Mouse (Mus musculus) adrenal gland, postnatal 10 days (tissue): Measurements from ENCODE around the gene Vmn2r107. TPM values are rescaled to one million over a fixed set of nuclear protein-coding genes. Genes with fewer than 3 reads are reported as not detected.

ENCODE experiments used
- DNase-seq: peaks from one replicate; pipeline ENCODE4 v3.0.0; 2021; ENCODE audit warnings: mixed read lengths
- long read RNA-seq, 2 experiments: library from polyadenylated mRNA; stranded (forward); transcript quantifications; one replicate each; pipeline ENCODE4 v2.0.0; 2021
- total RNA-seq, 2 experiments: library from RNA; stranded (reverse); gene quantifications; 2 replicates each; pipeline ENCODE4 v1.2.3; 2021

Vmn2r107 gene
- total RNA-seq = not detected
- long read RNA-seq, experiment 1 = 0 reads
- long read RNA-seq, experiment 2 = 0 reads

DNA sequence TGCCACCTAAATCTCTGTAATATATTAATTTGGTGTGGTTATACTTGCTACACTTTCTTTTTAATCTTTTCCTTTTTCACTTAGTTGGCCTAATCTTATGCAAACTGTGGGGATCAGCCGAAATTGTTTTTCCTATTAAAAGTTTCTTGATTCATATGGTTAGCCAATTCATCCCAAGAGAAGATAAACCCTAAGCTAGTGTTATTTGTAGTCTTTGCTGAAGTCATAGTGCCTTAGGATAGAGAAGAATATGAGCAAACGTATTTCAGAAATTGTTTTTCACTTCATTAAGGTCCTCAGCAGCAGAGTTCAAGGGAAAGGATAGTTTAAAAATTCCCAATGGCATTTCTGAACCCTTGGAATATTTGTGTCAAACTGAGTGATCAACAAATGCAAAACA lies at the start of gene Vmn2r107:
TSS of gene Vmn2r107 (plus strand) at position 301 of the 400 bp plus-strand sequence.
- DNase-seq = no peak

- DNase-seq = no peak
Measured at GRCm38 (mm10) chr17:20305790-20306189, 39.3 kb upstream of the Vmn2r107 start.

GRCm38 (mm10) chr17:20399105-20399504 lies 54.1 kb downstream of the Vmn2r107 start:
- DNase-seq = no peak

DNA sequence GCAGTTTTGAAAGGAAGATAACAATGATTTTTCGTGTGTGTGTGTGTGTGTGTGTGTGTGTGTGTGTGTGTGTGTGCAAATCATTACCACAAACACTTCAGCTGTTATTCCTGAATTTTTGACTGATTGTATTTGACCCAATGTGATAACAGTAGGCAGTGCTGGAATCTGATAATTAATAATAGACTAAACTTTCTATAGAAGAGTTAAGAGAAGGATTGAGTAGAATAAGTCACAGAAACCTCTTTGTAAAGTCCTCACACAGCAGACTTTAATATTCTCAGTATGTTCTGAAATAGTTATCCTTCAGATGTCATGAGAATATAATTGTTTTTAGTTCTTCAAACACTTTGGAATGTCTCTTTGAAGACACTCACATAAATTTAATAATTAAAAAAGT lies 68.8 kb downstream of the Vmn2r107 start, which contains the start of gene Vmn1r224:
TSS of gene Vmn1r224 (plus strand) at position 301 of the 400 bp plus-strand sequence.
- DNase-seq = no peak

Other genes starting within 250 kb of the Vmn2r107 start
- not detected for gene Fpr-rs7, start 231.0 kb upstream of the Vmn2r107 start, total RNA-seq
- gene Fpr-rs6, start 162.1 kb upstream of the Vmn2r107 start, total RNA-seq = not detected
- not detected for gene Vmn2r105, start 110.2 kb upstream of the Vmn2r107 start, total RNA-seq
- gene Vmn2r106, start 59.7 kb upstream of the Vmn2r107 start, total RNA-seq = not detected
- gene Vmn1r224, start 68.9 kb downstream of the Vmn2r107 start, total RNA-seq = not detected
- not detected for gene Vmn2r108, start 136.1 kb downstream of the Vmn2r107 start, total RNA-seq
- not detected for gene Vmn1r225, start 152.9 kb downstream of the Vmn2r107 start, total RNA-seq
- gene Vmn2r109, start 219.5 kb downstream of the Vmn2r107 start, total RNA-seq = not detected